Mouse (Mus musculus): ENCODE measurements around the gene 4930519P11Rik. TPM values are rescaled to one million over a fixed set of nuclear protein-coding genes. Genes with fewer than 3 reads are reported as not detected.
A peak's percentile ranks its signal among the peaks of the same experiment; 100 is the strongest.

The 4930519P11Rik gene
- polyA plus RNA-seq, 1 experiment from 2014 or later, result not detected

DNA sequence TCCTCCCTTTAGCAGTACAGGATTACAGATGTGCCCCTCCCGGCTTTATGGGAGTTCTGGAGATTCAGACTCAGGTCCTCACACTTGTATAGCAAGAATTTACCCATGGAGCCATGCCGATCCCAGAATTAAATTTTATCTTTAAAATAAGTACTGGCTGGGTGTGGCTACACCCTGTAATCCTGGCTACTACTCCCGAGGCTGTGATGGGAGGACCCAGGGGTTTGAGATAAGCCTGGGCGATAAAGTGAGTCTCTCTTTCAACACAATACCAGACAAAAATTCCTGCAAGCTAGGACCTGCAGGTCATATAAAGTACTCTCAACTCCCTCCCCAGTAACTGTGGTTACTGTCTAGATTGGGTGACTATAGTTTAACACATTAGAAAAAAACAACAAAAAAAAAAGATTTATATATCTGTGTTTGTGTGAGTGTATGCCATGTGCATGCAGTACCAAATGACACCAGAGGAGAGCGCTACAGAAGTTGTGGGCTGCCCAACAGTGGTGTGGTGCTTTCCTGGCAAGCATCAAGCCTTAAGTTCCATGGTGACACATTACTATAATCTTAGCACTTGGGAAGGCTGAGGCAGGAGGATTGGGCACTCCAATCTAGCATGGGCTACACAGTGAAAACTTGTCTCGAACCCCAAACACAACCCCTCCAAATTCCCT is 29.6 kb upstream of the 4930519P11Rik start:
- 74% methylated on average over 6 of the region's 6 CpGs for WGBS
- peak; percentile 38 for ATAC-seq

DNA sequence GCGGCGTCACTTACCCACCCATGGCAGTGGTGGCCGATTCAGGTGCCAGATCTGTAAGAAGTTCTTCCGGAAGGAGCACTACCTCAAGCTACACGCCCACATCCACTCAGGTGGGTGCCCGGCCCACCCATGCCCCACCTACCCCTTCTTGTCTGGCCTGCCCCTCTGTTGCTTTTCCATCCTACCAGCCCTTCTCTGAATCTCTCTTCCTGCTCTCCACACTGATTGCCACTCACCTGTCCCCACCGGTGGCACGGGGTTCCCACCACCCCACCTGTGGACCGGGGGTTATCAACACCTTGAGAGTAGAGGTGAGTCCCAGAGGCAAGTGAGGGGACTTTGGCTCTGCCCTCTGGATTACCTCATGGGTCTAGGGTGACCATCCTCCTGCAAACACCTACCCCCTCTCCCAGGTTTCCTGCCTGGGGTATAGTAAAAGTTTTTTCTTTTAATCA is 28.8 kb upstream of the 4930519P11Rik start:
- peak; percentile 83 for ATAC-seq
- Histone ChIP-seq H3K9ac (no peak overlapping the region), H3K27ac (peak overlapping the region; percentile 73), H3K27me3 (replicated peaks) (no peaks in the 10 kb centered on the region), H3K9me3 (no peaks in the 10 kb centered on the region), H3K4me1 (replicated peaks) (no peaks in the 10 kb centered on the region), H3K36me3 (peaks cover 9% of the 10 kb centered on the region), H3K4me3 (replicated peaks) (0 out of 2 replicates have a peak overlapping the region, but pooled peaks have one; percentile 9), H3K4me2 (replicated peaks) (peak overlapping the region; percentile 36; the same call in 1 of the 2 replicates)
- WGBS, result 60% methylated on average over 9 of the region's 9 CpGs

More for the DNA sequence above, 29.6 kb upstream of the 4930519P11Rik start:
- no peak overlapping the region for H3K4me3 ChIP-seq (replicated peaks)
- H3K27me3 ChIP-seq (replicated peaks), result no peaks in the 10 kb centered on the region
- peak overlapping the region; percentile 73; the same call in 1 of the 2 replicates for H3K27ac ChIP-seq
- H3K9ac ChIP-seq, result no peak overlapping the region
- H3K9me3 ChIP-seq, result no peaks in the 10 kb centered on the region
- peak overlapping the region; percentile 6; the same call in 1 of the 2 replicates for H3K4me2 ChIP-seq (replicated peaks)
- H3K36me3 ChIP-seq, result peaks cover 8% of the 10 kb centered on the region
- no peaks in the 10 kb centered on the region for H3K4me1 ChIP-seq (replicated peaks)

DNA sequence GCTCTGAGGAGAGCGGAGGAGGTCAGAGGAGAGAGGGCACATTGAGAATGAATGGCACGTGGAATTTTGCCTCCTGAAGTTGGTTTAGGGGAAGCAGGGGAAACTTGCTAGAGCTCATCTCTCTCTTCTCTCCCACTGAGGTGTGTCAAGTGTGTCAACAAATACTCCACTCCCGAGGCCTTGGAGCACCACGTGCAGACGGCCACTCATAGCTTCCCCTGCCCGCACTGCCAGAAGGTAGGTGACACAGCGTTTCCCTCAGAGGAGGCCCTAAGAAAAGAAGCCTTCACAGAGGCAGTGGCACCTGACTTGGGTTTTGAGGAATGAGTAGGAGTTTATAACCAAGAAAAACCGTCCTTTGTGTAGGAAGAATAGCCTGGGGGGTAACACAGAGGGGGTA is 27.9 kb upstream of the 4930519P11Rik start:
- no peak overlapping the region for H3K9ac ChIP-seq
- 67% methylated on average over 8 of the region's 8 CpGs for WGBS
- no peaks in the 10 kb centered on the region for H3K4me1 ChIP-seq (replicated peaks)
- H3K27me3 ChIP-seq (replicated peaks), result no peaks in the 10 kb centered on the region
- peaks cover 9% of the 10 kb centered on the region for H3K36me3 ChIP-seq
- no peaks in the 10 kb centered on the region for H3K9me3 ChIP-seq
- no peak overlapping the region for H3K4me2 ChIP-seq (replicated peaks)
- no peak overlapping the region for H3K27ac ChIP-seq
- no peak overlapping the region for H3K4me3 ChIP-seq (replicated peaks)
- ATAC-seq, result no peak

DNA sequence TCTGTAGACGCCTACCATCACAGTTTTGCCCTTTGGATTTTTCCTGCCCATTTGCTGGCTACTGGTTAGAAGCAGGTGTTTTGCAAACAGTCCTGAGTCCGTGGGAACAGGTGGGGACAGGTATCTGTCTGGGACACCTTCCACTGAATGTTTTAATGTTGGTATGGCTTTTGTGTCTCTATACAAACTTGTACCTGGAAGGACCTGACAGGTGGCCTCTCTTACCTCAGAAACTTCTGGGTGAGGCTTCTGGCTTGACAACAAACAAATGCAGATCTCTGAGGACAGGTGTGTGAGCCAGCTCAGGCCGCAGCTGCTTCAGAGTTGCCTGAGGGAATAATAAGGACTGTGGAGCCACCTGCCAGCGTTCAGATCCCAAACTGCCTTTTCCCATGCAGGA is 25.9 kb upstream of the 4930519P11Rik start:
- Histone ChIP-seq H3K36me3 (peaks cover 11% of the 10 kb centered on the region), H3K4me1 (replicated peaks) (no peaks in the 10 kb centered on the region), H3K9me3 (no peaks in the 10 kb centered on the region), H3K27me3 (replicated peaks) (no peaks in the 10 kb centered on the region), H3K4me2 (replicated peaks) (no peak overlapping the region), H3K4me3 (replicated peaks) (no peak overlapping the region), H3K9ac (no peak overlapping the region), H3K27ac (peak overlapping the region; percentile 3; the same call in 1 of the 2 replicates)
- WGBS, result 80% methylated on average over 4 of the region's 4 CpGs
- ATAC-seq, result no peak

DNA sequence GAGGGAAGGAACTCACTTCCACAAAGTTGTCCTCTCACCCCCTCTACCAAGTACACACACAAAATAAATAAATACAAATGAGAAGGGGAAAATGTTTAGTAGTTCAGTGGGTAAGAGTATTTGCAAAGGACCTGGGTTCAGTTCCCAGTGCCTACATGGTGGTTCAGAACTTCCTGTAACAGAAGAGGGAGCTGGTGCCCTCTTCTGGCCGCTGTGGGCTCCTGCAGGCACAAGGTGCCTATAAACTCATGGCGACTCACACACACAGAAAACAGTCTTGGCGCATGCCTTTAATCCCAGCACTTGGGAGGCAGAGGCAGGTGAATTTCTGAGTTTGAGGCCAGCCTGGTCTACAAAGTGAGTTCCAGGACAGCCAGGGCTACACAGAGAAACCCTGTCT is 25.3 kb upstream of the 4930519P11Rik start:
- Histone ChIP-seq H3K27me3 (replicated peaks) (no peaks in the 10 kb centered on the region), H3K4me3 (replicated peaks) (no peak overlapping the region), H3K4me2 (replicated peaks) (no peak overlapping the region), H3K9me3 (no peaks in the 10 kb centered on the region), H3K9ac (no peak overlapping the region), H3K36me3 (peaks cover 11% of the 10 kb centered on the region), H3K27ac (no peak overlapping the region), H3K4me1 (replicated peaks) (no peaks in the 10 kb centered on the region)
- ATAC-seq, result no peak
- whole genome bisulfite sequencing, result 95% methylated on average over 3 of the region's 3 CpGs

DNA sequence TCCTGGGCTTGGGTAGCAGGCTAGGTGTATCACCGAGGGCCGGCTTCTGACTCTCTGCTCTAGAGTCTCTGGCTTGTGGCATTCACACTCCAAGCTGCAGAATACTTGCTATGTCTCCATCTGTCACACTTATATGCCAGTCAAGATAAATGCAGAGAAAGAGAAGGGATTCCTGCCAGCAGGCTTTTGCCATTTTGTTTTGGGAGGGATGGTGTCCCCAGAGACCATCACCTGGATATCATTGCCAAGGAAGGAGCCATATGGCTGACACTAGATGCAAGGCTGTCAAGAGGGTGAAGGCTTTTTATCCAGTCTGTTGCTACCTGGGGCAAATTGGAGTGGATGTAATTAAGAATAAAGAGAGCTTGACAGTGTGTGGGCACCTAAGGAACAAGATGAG is 22.6 kb upstream of the 4930519P11Rik start:
- Histone ChIP-seq H3K27me3 (replicated peaks) (no peaks in the 10 kb centered on the region), H3K4me2 (replicated peaks) (no peak overlapping the region), H3K27ac (no peak overlapping the region), H3K9ac (no peak overlapping the region), H3K36me3 (peaks cover 11% of the 10 kb centered on the region), H3K4me1 (replicated peaks) (no peaks in the 10 kb centered on the region), H3K4me3 (replicated peaks) (no peak overlapping the region), H3K9me3 (no peaks in the 10 kb centered on the region)
- ATAC-seq, result no peak
- 95% methylated on average over 2 of the region's 2 CpGs for WGBS

DNA sequence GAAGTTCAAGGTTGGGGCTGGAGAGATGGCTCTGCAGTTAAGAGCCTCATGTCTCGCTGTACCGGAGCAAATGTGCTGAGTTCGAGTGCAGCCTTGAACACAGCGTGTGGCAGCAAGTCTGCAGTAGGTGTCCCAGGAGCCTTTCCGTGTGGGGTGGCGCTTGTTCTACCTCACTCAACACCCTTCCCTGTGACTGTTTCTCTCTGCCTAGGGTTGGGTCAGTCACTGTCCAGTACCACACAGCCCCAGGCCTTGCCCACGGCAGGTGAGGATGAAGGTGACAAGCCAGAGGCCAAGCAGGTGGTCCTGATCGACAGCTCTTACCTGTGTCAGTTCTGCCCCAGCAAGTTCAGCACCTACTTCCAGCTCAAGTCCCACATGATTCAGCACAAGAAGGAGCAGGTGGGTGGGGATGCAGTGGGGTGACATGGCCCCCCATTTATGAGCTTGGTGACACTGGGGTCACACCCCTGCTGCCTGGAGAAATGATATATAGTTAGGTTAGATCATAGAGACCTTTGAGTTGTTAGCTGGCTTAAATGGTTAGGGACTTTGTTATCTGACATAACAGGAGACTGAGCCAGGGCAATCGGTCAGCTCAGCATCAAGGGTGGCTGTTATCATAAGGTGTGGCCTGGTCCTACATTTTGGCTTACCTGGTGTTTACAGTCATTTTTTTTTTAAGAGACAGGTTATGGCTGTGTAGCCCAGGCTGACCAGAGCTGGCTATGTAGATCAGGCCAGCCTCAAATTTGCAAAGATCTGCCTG is 20.8 kb upstream of the 4930519P11Rik start:
- Histone ChIP-seq H3K4me2 (replicated peaks) (no peak overlapping the region), H3K4me1 (replicated peaks) (no peaks in the 10 kb centered on the region), H3K9ac (no peak overlapping the region), H3K36me3 (peaks cover 14% of the 10 kb centered on the region), H3K9me3 (no peaks in the 10 kb centered on the region), H3K27me3 (replicated peaks) (no peaks in the 10 kb centered on the region), H3K4me3 (replicated peaks) (no peak overlapping the region), H3K27ac (no peak overlapping the region)
- 90% methylated on average over 9 of the region's 9 CpGs for WGBS
- ATAC-seq, result peak; percentile 75

DNA sequence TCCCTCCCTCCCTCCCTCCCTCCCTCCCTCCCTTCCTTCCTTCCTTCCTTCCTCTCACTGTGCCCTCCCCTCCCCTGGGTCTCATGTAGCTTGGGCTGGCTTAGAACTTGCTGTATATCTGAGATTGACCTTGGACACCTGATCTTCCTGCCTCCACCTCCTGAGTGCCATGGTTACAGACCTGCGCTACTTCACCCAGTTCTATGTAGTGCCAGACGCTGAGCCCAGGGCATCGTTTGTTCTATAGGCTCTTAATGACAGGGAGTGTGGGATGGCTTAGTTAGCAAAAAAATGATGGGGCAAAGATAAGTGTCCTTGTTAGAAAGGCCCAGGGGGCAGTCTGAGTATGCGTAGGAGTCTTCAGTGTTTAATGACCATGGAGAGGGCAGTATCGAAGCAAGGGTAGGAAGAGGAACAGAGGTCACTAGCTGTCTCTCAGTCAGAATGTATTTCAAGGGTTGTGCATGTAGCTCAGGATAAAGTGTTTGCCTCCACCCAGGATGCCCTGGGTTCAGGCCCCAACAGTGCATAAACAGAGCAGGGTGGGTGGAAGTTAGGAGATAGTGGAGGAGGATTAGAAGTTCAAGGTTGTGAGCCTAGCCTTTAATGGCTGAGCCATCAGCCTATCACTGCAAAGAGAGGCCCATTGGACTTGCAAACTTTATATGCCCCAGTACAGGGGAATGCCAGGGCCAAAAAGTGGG is 20.0 kb upstream of the 4930519P11Rik start:
- Histone ChIP-seq H3K9ac (no peak overlapping the region), H3K27me3 (replicated peaks) (no peaks in the 10 kb centered on the region), H3K27ac (no peak overlapping the region), H3K36me3 (peaks cover 13% of the 10 kb centered on the region), H3K4me1 (replicated peaks) (no peaks in the 10 kb centered on the region), H3K4me2 (replicated peaks) (no peak overlapping the region), H3K4me3 (replicated peaks) (no peak overlapping the region), H3K9me3 (no peaks in the 10 kb centered on the region)
- 80% methylated on average over 5 of the region's 5 CpGs for WGBS
- ATAC-seq, result 0 out of 2 replicates have a peak, but pooled peaks have one; percentile 14

DNA sequence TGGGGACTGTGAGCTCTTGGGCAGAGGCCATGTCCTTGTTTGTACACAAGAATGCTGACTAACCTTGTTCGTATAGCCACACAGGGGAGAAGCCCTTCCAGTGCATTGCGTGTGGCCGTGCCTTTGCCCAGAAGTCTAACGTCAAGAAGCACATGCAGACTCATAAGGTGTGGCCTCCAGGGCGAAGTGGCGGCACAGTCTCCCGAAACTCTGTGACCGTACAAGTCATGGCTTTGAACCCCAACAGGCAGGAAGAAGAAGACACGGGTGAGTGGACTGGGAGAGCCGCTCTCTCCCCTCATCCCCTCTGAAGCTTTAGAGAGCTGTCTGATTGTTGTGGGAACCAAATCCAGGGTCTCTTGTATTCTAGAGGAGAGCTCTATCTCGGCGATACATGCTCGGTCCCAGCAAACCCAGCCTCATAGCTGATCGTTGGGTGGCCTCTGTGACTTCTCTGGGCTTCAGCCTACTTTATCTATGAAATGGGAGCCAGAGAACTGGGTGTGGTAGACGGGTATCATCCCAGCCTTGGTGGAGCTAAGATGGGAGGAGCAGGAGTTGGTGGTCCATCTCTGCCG is 19.1 kb upstream of the 4930519P11Rik start:
- no peak overlapping the region for H3K4me2 ChIP-seq (replicated peaks)
- H3K9me3 ChIP-seq, result no peaks in the 10 kb centered on the region
- WGBS, result 92% methylated on average over 16 of the region's 16 CpGs
- peaks cover 8% of the 10 kb centered on the region; the same call in 1 of the 2 replicates for H3K36me3 ChIP-seq
- no peak overlapping the region for H3K27ac ChIP-seq
- no peaks in the 10 kb centered on the region for H3K27me3 ChIP-seq (replicated peaks)
- ATAC-seq, result peak; percentile 61; the same call in 1 of the 2 replicates
- H3K9ac ChIP-seq, result no peak overlapping the region
- no peak overlapping the region for H3K4me3 ChIP-seq (replicated peaks)
- no peaks in the 10 kb centered on the region for H3K4me1 ChIP-seq (replicated peaks)

DNA sequence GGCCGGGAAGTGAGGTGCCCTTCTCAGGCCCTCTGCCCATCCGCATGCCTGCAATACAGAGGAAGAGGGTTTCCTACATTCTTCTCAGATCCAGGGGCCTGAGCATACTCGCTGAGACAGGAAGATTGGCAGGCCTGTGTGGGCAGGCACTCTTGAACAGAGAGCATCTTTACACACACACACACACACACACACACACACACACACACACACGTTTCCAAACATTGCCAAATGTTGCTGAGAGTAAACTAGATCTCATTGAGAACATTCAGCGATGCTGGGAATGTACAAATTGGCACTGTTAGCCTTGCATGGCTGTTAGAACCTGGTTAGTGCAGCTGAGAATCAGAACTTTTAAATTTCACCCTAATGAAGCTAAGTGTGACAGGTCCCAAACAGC is 17.3 kb upstream of the 4930519P11Rik start:
- Histone ChIP-seq H3K4me3 (replicated peaks) (no peak overlapping the region), H3K4me1 (replicated peaks) (no peaks in the 10 kb centered on the region), H3K27ac (no peak overlapping the region), H3K27me3 (replicated peaks) (no peaks in the 10 kb centered on the region), H3K4me2 (replicated peaks) (no peak overlapping the region), H3K9ac (no peak overlapping the region), H3K36me3 (peaks cover 6% of the 10 kb centered on the region; the same call in 1 of the 2 replicates), H3K9me3 (no peaks in the 10 kb centered on the region)
- ATAC-seq, result no peak
- 80% methylated on average over 5 of the region's 5 CpGs for whole genome bisulfite sequencing

DNA sequence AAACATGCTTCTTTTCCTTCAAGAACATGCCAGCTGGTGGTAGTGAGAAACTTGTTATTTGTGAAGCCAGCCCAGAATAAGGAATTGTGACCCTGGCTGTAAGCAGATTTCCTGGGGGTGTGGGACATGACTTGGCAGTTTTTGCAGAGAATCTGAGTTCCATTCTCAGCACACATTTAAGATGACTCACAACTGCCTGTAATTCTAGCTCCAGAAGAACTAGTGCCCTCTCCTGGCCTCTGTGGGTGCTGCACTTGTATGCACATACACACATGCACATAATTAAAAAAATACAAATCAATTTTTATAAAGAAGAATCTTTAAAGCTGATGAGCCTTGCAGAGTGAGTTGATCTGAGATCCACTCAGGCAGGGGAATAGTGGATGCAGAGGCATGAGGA is 10.9 kb upstream of the 4930519P11Rik start:
- Histone ChIP-seq H3K4me3 (replicated peaks) (no peak overlapping the region), H3K4me2 (replicated peaks) (no peak overlapping the region), H3K9ac (no peak overlapping the region), H3K27ac (no peak overlapping the region), H3K9me3 (no peaks in the 10 kb centered on the region), H3K36me3 (peaks cover 4% of the 10 kb centered on the region; the same call in 1 of the 2 replicates), H3K27me3 (replicated peaks) (no peaks in the 10 kb centered on the region), H3K4me1 (replicated peaks) (no peaks in the 10 kb centered on the region)
- no peak for ATAC-seq

DNA sequence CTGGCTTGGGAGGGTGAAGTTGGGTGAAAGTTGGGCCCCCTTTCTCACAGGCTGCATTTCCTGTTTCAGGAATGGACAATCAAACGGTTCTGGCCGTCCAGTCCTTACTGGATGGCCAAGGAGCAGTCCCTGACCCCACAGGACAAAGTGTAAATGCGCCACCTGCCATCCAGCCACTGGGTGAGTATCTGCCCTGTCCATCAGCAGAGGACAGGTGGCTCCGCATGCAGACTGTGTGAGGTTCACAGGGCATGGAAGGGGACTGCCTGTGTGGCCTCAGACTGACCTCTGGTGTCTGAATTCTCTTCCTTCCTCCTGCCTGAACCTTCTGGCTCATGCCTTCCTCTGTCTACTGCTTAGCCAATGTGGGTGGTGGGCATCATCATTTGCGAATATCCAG is 8.4 kb upstream of the 4930519P11Rik start:
- Histone ChIP-seq H3K36me3 (no peaks in the 10 kb centered on the region; the same call in 1 of the 2 replicates), H3K27ac (no peak overlapping the region), H3K4me3 (replicated peaks) (no peak overlapping the region), H3K4me2 (replicated peaks) (no peak overlapping the region), H3K27me3 (replicated peaks) (no peaks in the 10 kb centered on the region), H3K4me1 (replicated peaks) (no peaks in the 10 kb centered on the region; the same call in 1 of the 2 replicates), H3K9ac (no peak overlapping the region), H3K9me3 (no peaks in the 10 kb centered on the region)
- 74% methylated on average over 5 of the region's 5 CpGs for WGBS
- peak; percentile 34; the same call in 1 of the 2 replicates for ATAC-seq

All from intestine, embryonic 15.5 days (tissue).